Mouse (Mus musculus): ENCODE measurements around the gene Psmb11. TPM values are rescaled to one million over a fixed set of nuclear protein-coding genes. Genes with fewer than 3 reads are reported as not detected.
A peak's percentile ranks its signal among the peaks of the same experiment; 100 is the strongest.

Gene Psmb11
- polyA plus RNA-seq (2012; rRNA removed): 67.6 and 92.4 TPM in 2 replicates

DNA sequence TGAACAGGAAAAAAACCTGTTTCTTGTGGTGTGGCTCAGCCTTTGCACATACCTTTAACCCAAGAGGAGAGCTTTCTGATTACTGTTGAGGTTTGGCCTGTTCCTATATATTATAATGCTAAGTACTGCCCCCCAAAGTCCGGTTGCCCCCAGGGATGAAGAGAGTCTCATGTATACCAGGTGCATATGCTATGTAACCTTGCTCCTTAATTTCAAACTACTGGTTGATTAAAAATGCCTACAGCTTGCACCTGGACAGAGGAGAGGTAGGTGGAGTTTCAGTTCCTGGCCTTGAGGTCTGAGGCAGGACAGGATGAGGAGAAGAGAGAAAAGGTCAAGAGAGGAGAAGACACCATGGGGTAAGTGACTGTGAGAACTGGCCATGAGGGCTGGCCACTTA lies at the start of gene Psmb11:
TSS of gene Psmb11 (plus strand) at position 301 of the 400 bp plus-strand sequence.
- no peak for DNase-seq
- Histone ChIP-seq H3K27ac (ENCODE audit: control insufficient read depth, insufficient read depth, low read length) (no peak within 1 kb of the TSS), H3K36me3 (ENCODE audit: control insufficient read depth, insufficient read depth, low read length) (no peaks in the 10 kb centered on the region), H3K27me3 (ENCODE audit: control insufficient read depth, insufficient read depth, low read length) (no peaks in the 10 kb centered on the region), H3K4me1 (replicated peaks; ENCODE audit: control insufficient read depth, insufficient read depth, low read length) (peaks cover 9% of the 10 kb centered on the region), H3K4me3 (ENCODE audit: control insufficient read depth, insufficient read depth, low read length) (no peak within 1 kb of the TSS)
- no peak for TF ChIP-seq CTCF (IDR thresholded peaks at IDR 0.05; ENCODE audit: borderline replicate concordance, control insufficient read depth, extremely low read depth, insufficient read depth, low read length, poor library complexity)
- no peak for TF ChIP-seq POLR2A (IDR thresholded peaks at IDR 0.05; ENCODE audit: control insufficient read depth, extremely low read depth, insufficient read depth, low read length, poor library complexity)
- WGBS: 95% methylated on average over 1 of the region's 1 CpGs

DNA sequence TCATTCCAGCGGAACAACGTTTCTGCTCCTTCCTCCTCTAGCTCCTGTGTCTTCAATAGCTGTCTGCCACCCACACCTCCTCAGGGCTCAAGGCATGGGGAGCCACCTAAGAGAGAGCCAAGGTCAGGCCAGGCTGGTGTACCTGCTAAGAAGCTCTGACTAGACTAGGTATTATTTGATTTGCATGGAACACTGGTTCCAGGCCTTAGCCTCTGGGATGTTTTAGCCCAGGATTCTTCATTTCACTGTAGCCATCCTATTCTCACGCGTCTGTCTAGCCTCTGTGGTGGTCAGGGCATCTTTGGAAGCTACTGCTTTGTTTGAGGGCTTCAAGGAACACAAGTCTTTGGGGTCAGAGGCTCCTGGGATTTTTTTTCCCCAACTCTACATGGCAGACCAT lies 49.1 kb upstream of the Psmb11 start:
- TF ChIP-seq CTCF (IDR thresholded peaks at IDR 0.05; ENCODE audit: borderline replicate concordance, control insufficient read depth, extremely low read depth, insufficient read depth, low read length, poor library complexity): no peak
- TF ChIP-seq POLR2A (IDR thresholded peaks at IDR 0.05; ENCODE audit: control insufficient read depth, extremely low read depth, insufficient read depth, low read length, poor library complexity): no peak
- H3K4me3 ChIP-seq (ENCODE audit: control insufficient read depth, insufficient read depth, low read length): no peak overlapping the region
- no peak for DNase-seq
- no peaks in the 10 kb centered on the region for H3K36me3 ChIP-seq (ENCODE audit: control insufficient read depth, insufficient read depth, low read length)
- 84% methylated on average over 4 of the region's 4 CpGs for WGBS
- peaks cover 16% of the 10 kb centered on the region for H3K4me1 ChIP-seq (replicated peaks; ENCODE audit: control insufficient read depth, insufficient read depth, low read length)
- peaks cover 19% of the 10 kb centered on the region for H3K27me3 ChIP-seq (ENCODE audit: control insufficient read depth, insufficient read depth, low read length)
- H3K27ac ChIP-seq (ENCODE audit: control insufficient read depth, insufficient read depth, low read length): no peak overlapping the region

DNA sequence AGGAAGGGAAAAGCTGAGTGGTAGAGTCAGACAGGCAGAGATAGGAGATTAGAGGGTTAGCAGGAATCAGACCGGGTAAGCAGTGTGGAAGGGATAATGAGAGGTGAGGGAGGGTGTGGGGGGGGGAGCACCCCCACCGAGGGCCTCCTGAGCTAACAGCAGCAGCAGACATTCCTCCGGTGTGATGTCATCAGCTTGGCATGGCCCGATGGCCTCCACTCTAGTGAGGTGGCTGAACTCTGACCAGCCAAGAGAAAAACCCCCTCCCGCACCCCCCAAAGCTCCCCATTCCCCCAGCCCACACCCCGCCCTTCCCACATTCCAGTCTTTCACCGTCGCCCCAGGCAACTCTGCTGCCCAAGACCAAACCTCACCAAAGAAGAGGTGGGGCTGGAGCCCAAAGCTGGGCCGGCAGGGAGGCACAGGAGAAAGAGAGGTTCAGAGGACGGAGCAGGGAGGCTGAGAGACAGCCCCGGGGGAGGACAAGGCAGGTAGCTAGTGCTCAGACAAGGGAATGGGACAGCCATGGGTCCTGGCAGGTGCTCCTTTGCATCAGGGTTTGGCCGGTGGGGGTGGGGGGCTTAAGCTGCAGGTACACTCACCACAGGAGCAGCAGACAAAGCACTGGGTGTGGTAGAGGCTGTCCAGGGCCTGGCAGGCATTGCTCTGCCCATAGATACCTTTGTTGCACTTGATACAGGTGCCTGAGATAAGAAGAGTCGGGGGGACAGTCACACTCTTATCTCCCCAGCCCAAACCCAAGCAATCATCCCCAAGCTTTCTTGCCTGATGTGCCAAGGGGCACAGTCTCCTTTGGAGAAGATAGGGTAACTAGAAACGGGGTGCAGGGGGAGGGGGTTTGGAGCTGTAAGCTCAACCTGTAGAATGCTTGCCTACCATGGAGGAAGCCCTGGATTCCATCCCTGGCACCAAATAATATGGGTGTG lies 48.2 kb upstream of the Psmb11 start:
- no peak for DNase-seq
- Histone ChIP-seq H3K4me1 (replicated peaks; ENCODE audit: control insufficient read depth, insufficient read depth, low read length) (peaks cover 24% of the 10 kb centered on the region), H3K27me3 (ENCODE audit: control insufficient read depth, insufficient read depth, low read length) (peaks cover 21% of the 10 kb centered on the region), H3K36me3 (ENCODE audit: control insufficient read depth, insufficient read depth, low read length) (no peaks in the 10 kb centered on the region), H3K27ac (ENCODE audit: control insufficient read depth, insufficient read depth, low read length) (no peak overlapping the region), H3K4me3 (ENCODE audit: control insufficient read depth, insufficient read depth, low read length) (no peak overlapping the region)
- WGBS: 82% methylated on average over 14 of the region's 14 CpGs
- no peak for TF ChIP-seq POLR2A (IDR thresholded peaks at IDR 0.05; ENCODE audit: control insufficient read depth, extremely low read depth, insufficient read depth, low read length, poor library complexity)

- peaks cover 24% of the 10 kb centered on the region for H3K4me1 ChIP-seq (replicated peaks; ENCODE audit: control insufficient read depth, insufficient read depth, low read length)
- TF ChIP-seq CTCF (IDR thresholded peaks at IDR 0.05; ENCODE audit: borderline replicate concordance, control insufficient read depth, extremely low read depth, insufficient read depth, low read length, poor library complexity) (no peak), POLR2A (IDR thresholded peaks at IDR 0.05; ENCODE audit: control insufficient read depth, extremely low read depth, insufficient read depth, low read length, poor library complexity) (no peak)
- 78% methylated on average over 4 of the region's 4 CpGs for WGBS
- no peaks in the 10 kb centered on the region for H3K36me3 ChIP-seq (ENCODE audit: control insufficient read depth, insufficient read depth, low read length)
- DNase-seq: no peak
- H3K4me3 ChIP-seq (ENCODE audit: control insufficient read depth, insufficient read depth, low read length): no peak overlapping the region
- no peak overlapping the region for H3K27ac ChIP-seq (ENCODE audit: control insufficient read depth, insufficient read depth, low read length)
- peaks cover 21% of the 10 kb centered on the region for H3K27me3 ChIP-seq (ENCODE audit: control insufficient read depth, insufficient read depth, low read length)
These were observed 47.0 kb upstream of the Psmb11 start for GRCm38 (mm10) chr14:54574253-54574652.

GRCm38 (mm10) chr14:54575031-54575430 lies 46.2 kb upstream of the Psmb11 start:
- Histone ChIP-seq H3K36me3 (ENCODE audit: control insufficient read depth, insufficient read depth, low read length) (no peaks in the 10 kb centered on the region), H3K4me1 (replicated peaks; ENCODE audit: control insufficient read depth, insufficient read depth, low read length) (peaks cover 24% of the 10 kb centered on the region), H3K27me3 (ENCODE audit: control insufficient read depth, insufficient read depth, low read length) (peaks cover 21% of the 10 kb centered on the region), H3K27ac (ENCODE audit: control insufficient read depth, insufficient read depth, low read length) (no peak overlapping the region), H3K4me3 (ENCODE audit: control insufficient read depth, insufficient read depth, low read length) (no peak overlapping the region)
- DNase-seq: no peak
- 49% methylated on average over 8 of the region's 8 CpGs for WGBS
- TF ChIP-seq POLR2A (IDR thresholded peaks at IDR 0.05; ENCODE audit: control insufficient read depth, extremely low read depth, insufficient read depth, low read length, poor library complexity): no peak
- TF ChIP-seq CTCF (IDR thresholded peaks at IDR 0.05; ENCODE audit: borderline replicate concordance, control insufficient read depth, extremely low read depth, insufficient read depth, low read length, poor library complexity): no peak

DNA sequence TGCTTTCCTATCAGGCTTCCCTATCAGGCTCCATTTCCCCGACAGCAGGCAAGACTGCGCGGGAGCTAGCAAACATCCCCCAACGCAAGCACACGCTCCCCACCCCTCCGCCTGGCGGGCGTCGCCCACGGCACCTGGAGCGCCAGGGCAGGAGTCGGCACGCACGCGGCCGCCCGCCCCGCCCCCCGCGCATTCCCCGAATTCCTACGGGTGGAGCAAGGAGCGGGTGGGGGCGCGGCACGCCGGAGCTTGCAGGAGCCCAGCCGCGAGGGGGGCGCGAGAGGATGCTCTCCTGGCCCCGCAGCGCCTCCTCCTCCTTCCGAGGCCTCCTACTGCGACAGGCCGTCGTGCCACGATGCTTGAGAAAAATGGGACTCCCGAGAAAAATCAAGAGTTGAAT lies 45.6 kb upstream of the Psmb11 start:
- 10% methylated on average over 39 of the region's 39 CpGs for WGBS
- H3K27ac ChIP-seq (ENCODE audit: control insufficient read depth, insufficient read depth, low read length): peak overlapping the region; percentile 23; the same call in 1 of the 2 replicates
- DNase-seq: no peak
- no peaks in the 10 kb centered on the region for H3K36me3 ChIP-seq (ENCODE audit: control insufficient read depth, insufficient read depth, low read length)
- TF ChIP-seq CTCF (IDR thresholded peaks at IDR 0.05; ENCODE audit: borderline replicate concordance, control insufficient read depth, extremely low read depth, insufficient read depth, low read length, poor library complexity): no peak
- TF ChIP-seq POLR2A (IDR thresholded peaks at IDR 0.05; ENCODE audit: control insufficient read depth, extremely low read depth, insufficient read depth, low read length, poor library complexity): no peak
- peaks cover 21% of the 10 kb centered on the region for H3K27me3 ChIP-seq (ENCODE audit: control insufficient read depth, insufficient read depth, low read length)
- peaks cover 24% of the 10 kb centered on the region for H3K4me1 ChIP-seq (replicated peaks; ENCODE audit: control insufficient read depth, insufficient read depth, low read length)
- peak overlapping the region; percentile 45 for H3K4me3 ChIP-seq (ENCODE audit: control insufficient read depth, insufficient read depth, low read length)
